Mouse (Mus musculus) right cerebral cortex, postnatal 25 days (tissue): ENCODE results near the gene Nxph3.
"Not testable (repeated sequence)": the region's sequence is repeated elsewhere in the genome, so short reads cannot be mapped to it uniquely, and the experiment has no call there.

Source experiments
- DNase-seq: peaks from one replicate; pipeline ENCODE4 v3.0.0; 2022

Gene Nxph3

DNA sequence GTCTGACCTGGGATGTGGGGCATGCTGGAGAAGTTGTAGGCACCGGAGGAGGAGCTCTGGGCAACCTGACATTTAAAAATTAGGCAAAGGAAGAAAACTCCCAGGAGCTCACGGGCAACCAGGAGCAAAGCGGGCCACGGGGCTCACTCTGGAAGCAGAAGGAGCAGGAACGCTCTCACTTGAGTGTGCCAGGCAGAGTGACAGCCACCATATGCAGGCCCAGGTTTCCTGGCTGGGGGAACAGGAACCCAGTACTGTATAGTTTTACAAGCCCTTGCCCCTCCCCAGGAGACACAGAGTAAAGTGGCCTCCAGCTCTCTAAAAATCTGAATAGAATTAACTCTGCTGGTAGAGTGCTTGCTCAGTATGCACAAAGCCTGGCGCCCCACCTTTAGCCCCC, 2.8 kb upstream of the Nxph3 start:
- DNase-seq: no peak

DNA sequence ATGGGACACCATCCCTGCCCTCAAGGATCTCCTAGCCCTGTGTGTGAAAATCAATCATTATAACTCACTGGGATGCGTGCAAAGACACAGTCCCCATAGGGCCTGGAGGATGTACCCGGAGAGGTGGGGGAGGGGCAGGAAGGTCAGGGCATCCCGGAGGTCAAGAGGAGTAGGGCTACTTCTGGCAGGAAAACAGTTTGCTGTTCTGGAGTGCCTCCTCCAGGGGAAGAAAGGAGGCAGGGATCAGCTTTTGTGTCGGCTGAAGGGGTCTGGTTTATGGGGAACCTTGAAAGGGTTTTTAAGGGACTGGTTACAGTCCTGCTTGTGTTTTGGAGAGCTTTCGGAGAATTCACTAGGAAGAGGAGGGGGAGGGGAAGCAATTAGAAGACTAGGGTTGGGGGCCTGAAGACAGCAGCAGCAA, 2.1 kb upstream of the Nxph3 start:
- DNase-seq: no peak

DNA sequence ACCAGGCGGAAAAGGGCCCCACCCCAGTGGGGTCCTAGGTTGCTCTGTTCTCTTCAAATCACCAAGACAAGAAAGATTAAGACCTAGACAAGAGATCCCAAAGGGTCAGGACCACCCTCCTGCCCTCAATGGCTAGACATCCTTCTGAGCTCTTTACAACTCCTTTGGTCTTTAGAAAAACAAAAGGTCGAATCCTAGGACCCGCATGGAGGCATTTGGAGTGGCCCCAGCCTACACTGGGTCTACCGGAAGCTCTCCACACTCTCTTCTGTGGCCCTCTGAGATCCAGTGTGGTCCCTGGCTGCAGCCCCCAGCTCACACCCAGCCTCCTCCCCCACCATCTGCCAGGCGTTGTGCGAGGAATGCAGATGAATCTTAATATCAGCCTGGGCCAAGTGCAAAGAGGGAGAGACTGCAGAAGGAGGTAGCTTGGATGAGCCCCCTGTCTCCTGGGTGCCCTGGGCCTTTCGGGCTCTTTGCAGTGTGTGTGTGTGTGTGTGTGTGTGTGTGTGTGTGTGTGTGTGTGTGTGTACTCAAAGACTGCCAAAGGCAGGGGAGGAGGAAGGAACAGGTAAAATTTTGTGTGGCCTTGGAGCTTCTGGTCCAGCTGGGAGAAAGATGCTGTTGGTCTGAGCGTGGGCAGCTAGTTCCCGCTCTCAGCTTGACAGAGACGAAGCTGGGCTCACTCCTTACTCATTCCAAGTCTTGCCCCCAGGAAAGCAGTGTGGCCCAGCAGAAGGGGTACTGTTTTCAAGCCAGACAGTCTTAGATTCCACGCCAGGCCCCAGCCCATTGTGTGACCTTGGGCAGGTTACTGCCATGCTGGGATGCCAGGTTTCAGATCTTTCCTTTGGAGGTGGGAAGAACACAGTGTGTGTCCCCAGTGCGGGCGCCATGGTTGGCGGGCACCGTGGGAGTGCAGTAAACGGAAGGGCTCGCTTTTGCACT, 1.3 kb upstream of the Nxph3 start:
- no peak for DNase-seq

DNA sequence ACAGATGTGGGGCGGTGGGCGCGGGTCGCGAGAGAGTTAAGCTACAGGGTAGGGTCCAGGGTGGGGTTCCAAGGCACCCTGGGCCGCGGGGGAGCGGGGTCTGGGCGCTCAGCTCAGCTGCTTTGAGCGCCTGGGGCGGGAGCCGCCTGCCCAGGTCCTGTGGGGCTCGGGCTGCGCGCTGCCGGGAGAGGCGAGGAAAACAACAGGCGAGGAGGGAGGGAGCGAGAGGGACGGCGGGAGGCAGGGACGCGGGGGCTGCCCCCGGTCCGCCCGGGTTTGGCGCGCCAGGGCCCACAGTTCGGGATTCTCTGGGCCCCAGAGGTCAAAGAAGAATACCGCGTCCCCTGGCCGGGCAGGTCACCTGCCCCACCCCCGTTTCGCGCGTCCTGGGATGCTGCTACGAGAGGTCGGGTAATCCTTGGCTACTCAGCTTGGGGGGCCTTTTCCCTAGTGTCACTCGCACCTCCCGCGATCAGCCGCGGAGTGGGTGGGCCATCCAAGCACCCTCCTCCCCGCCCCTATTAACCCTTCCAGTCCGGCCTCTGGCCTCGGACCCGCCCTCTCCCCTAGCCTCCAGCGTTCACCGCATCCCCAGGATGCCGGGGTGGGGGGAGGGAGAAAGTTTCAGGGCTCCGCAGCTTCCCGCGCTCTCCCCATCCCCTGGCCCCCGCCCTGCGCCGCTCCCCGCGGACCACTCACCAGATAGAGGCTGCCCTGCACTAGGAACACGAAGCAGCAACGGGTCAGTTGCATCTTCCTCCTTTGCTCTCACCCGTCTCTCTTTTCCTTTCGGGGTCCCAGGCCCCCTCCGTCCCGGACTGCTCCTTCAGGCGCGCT, 691 bp downstream of the Nxph3 start:
- no peak for DNase-seq

DNA sequence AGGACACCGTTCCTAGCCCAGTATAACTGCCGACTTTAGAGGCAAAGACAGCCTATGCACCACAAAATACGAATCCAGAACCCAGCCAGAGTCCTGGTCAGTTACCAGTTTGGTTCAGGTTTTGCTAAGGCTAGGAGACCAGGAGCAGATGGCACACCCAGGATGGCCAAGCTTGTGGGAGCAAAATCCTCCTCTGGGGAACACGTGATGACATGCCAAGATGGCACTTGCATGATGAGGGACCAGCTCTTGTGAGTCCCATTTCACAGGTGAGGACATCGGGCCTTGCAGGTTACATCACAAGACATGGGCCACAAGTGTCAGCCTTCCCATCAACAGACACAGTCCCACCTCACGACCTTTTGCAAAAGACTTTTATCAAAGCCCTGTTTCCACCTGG, 2.0 kb downstream of the Nxph3 start:
- DNase-seq: no peak

DNA sequence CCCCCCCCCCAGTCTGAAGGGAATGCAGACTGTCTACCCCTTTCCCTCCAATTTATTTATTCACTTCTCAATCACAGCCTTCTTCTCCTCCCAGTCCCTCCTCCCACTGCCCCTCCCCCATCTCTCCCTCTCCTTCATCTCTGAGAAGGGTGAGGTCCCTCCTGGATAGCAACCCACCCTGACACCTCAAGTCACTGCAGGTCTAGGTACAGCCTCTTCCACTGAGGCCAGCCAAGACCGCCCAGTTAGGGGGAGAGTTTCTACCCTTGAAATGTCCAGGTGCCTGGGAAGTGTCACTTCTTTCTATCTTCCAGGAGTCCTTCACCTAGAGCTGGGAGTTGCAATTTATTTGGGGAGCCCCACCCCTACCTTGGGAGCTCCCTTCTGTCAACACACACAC, 2.5 kb downstream of the Nxph3 start:
- no peak for DNase-seq

DNA sequence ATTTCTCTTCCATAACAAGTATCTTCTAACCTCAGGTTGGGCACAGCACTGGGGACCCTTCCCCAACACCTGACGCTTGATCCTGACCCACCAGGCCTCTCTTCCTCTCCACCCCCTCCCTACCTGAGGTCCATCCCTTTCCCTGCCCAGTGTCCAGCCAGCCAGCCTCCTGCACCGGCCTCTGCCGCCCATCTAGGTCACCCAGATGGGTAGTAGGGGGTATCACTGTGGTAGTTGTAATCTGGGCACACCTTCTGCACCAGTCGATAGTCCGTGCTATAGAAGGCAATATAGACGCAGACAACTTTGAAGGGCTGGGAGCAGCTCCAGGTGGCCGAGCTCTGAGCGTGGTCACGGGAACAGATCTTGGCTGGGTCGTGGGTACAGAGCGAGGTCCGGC, 3.7 kb downstream of the Nxph3 start:
- DNase-seq: no peak

DNA sequence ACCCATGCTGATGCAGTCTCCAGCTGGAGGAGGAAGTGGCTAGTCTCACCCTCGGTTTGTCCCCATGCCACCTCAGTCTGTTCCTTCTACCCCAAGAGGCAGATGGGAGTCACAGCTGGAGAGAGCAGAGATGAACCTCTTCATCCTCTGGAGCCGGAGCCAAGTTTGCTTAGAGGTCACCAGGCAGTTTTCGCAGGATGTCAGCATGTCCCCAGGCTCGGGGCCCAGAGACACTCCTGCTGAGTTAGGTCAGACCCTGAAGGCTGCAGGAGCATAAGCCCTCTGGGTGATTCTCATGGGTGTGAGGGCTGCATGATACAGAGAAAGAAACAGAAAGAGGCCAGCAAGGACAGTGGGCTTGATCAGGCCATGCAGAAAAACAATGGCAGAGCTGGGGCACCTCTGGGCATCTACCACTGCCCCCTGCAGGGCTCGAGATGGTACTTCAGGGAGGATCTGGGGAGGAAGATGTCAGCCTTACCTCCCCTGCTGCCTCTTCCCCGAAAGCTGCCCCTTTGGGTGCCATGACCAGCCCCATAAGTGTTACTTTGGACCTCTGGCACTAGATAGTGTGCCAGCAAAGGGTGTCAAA, 5.1 kb downstream of the Nxph3 start:
- no peak for DNase-seq

DNA sequence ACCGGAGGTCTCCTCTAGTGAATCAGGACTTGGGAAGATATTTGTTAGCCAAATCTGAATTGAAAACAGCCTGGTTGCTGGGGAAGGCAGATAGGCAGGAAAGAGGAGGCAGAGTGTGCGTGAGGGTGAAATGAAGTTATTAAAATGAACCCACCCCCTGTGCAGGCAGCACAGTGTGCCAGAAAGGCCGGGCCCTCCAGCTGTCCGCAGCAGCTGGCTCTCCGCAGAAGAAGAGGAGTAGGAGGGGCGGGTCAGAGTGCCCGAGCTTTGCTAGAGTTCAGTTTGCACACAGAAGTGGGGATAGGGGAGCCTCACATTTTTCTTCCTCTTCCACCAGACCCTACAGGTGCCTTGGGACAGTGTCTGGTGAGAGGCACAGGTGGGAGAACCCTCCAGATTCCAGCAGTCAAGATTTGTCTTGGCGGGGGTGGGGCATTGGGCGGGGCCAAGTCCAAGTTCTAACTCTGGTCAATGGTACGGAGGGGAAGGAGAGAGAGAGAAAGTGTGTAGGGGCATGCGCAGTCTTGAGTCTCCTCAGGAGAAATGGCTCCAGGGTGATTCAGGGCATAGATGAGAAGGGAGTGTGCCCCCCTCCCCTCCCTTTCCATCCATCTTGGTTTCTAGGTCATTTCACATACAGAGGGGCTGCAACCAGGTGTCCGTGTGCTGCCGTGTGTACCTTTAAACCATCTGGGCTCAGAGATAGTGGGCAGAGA, 6.0 kb downstream of the Nxph3 start:
- DNase-seq: no peak

DNA sequence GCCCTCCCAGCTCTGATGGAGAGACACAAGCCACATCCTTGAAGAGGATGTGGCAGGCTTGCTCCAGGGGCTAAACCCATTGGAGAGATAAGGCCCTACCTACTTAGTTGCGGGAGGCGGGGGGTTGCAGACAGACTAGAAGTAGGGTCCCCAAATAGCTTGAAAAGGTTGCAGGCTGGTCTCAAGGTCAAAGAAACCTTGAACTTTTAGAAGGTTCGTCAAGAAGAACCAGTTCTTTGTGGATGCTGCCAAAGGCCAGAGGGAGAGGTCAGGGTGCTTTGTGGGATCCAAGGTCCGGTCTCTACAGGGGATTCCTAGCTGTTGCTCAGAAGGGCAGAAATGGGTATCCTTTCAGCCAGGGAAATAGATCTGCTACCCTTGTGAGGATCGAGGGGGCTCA, 6.6 kb downstream of the Nxph3 start:
- no peak for DNase-seq

DNA sequence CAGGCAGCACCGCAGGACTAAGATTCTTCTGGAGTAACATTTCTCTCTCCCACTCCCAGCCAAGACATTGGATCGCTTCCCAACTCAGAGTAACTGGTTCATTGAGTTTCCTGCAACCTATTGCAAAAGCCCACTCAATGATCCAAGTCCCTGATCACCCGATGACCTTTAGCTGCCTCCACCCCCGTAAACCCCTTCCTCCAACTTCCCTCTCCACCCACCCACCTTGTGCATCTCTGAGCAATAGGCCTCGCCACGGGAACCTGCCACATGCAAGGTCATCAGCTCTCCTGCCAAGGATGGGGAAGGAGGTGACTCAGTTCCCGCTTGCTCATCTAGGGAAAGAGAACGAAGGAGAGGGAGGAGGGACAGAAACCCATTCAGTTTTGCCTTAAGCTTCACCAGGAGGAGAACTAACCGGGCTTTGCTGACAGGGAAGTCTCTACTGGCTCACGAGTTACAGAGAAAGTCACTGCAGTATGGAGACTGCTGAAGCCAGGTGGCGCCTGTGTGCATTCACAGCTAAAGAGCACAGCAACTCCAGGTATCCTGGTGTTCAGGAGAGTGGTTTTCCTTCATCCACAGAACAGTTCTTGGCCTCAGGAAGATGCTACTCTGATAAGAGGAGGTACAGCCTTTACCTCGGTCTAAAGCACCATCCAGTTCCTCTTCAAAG, 7.2 kb downstream of the Nxph3 start:
- DNase-seq: no peak

DNA sequence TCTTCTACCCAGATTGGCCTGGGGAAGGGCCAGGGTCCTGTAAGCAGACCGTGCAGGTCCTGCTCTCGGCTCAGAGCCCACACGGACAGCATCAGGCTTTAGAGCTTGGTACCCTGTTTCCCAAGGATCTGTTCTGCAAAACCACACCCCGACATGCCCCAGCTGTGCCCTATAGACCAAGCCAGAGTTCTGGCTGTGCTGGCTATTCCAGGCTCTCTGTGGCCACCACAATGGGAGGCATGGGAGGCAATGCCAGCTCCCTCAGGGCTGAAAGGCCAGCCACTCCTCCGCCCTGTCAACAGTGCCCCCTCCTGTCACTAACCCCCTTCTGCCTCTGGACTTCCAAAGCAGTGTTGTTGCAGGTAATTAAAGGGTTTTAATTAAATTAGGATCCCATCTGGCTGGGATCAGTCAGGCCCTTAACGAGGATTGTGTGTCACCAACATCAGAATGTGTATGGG, 10.1 kb downstream of the Nxph3 start:
- no peak for DNase-seq

DNA sequence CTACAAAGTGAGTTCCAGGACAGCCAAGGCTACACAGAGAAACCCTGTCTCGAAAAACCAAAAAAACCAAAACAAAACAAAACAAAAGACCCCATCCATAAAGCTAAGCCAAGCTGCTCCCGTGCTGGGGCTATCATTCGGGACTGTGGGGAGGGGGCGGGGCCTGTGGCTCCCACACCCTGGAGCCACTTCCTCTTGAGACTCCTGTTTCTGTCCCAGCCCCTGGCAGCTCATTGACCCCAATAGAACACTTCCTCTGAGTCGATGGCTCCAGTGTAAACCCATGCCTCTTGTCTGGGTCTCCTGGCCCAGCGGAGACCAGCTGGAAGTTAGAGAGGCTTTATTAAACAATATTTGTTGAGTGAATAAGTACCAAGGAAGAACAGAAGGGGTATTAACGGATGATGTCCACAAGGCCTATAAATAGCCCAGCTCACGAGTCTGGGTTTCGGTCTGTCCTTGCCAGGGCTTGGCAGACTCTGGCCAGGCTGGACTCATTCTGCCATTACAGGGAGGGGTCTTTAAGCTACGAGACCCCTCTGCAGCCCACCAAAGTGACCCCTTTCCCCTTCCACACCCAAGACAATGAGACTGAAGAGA, 10.7 kb downstream of the Nxph3 start:
- no peak for DNase-seq

DNA sequence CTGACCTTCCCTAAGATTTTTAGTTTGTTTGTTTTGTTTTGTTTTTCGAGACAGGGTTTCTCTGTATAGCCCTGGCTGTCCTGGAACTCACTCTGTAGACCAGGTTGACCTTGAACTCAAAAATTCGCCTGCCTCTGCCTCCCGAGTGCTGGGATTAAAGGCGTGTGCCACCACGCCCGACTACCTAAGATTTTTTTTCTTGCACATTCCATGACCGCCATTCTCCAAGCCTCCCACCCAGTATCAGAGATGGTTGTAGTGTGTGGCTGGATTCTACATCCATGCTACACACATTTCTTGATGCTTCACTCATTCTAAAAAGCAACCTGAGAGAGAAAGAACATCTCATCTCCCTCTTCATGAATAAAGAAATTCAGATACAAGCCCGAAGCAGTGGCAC, 12.5 kb downstream of the Nxph3 start:
- not testable (repeated sequence) for DNase-seq

DNA sequence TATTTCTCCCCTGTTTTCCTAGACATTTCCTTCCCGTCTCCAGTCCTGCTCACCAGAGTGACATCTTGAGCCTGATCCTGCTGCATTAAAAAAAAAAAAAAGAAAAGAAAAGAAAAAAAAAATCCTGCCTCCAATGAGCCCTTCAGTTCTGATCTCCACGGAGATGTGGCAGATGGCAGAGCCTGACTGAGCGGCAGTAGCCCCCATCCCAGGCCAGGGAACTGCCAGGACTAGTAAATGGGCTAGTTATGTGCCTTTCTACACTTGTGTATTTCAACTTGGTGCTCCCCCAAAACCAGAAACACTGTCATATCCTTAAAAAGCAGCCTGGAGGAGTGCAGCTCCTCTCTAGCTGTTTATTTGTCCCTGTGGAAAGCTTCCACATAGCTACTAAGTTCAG, 13.5 kb downstream of the Nxph3 start:
- no peak for DNase-seq

DNA sequence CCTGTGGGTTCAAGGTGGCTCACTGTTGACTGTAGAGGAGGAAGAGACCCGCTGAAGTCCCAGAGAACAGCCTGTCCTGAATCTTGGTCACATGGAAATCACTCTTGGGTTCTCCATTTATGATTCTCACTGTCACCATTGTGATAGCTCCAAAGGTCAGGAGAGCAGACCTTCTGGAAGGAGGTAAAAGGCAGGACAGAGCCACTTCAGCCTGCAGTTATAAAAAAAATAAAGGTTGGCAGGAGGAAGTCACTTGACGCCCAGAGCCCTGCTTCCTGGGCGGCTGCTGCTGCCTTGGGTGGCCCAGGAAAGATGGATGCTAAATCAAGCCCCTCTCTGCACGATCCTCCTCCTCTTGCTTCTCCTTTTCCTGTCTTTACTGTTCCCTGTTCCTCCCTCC, 14.0 kb downstream of the Nxph3 start:
- DNase-seq: no peak

DNA sequence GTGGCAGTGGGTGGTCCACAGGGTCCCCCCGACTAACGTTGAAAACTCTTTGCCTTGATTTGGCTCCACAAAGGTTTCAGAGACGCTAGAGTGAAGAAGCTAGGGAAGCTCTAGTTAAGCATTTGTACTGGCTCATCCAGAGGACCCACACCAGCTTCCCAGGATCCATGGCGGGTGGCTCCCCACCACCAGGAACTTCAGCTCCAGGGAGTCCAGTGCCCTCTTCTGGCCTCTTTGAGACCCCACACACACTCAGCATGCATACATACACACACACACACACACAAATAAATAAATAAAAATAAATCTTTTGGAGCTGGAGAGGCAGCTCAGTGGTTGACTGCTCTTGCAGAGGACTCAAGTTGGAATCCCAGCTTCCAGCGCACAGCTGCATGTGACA, 16.4 kb downstream of the Nxph3 start:
- DNase-seq: no peak

DNA sequence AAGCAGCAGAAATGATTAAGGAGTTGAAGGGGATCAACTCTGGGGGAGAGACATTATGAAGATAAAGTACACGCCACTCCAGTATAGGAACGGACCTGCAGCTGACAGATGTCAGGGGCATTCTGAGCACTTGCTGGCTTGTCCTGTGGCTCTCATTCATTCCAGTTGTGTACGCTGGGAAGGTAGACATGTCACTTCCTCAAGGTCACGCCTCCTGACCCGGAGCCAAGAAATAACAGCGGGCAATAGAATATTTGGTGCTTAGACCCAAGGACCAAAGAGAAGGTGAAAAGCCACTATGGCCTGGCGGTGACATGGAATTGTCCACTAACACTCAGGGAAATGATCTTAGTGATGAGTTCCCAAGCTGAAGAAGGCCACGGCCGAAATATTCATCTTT, 18.5 kb downstream of the Nxph3 start:
- DNase-seq: no peak

DNA sequence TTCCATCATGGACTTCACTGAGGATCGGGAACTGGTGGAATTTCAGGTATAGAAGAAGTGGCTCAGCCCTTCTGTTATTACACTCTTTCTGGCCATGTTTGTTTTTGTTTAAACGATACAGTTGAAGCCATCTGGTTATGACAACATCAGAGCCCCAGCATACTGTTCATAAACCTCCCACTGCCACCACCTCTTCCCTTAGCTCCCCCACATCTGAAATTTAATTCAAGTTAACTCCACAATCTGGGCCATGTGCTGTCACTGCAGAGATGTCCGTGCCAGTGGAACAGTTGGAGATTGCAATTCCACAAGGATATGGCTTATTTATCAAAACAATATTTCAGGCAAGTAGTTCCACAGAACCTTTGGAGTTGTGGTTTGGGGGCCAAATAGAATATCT, 20.0 kb downstream of the Nxph3 start:
- DNase-seq: no peak

DNA sequence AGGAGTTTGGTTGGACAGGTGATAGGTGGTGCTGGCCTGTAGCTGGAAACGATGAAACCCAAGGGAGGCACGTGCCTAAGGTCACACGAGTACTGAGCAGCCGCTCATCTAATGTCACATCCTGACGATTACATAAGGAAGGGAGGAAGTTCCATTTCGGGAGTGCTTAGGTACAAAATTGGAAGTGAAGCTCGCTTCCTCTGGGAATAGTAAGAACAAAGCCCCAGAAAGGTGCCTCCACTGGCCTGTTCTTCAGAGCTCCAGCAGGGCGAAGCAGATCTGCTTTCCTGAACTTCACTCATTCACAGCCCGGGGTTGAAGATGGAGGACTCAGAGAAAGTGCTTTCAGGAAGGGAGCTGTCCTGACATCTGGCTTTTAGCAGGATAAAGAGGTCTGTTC, 20.4 kb downstream of the Nxph3 start:
- no peak for DNase-seq

DNA sequence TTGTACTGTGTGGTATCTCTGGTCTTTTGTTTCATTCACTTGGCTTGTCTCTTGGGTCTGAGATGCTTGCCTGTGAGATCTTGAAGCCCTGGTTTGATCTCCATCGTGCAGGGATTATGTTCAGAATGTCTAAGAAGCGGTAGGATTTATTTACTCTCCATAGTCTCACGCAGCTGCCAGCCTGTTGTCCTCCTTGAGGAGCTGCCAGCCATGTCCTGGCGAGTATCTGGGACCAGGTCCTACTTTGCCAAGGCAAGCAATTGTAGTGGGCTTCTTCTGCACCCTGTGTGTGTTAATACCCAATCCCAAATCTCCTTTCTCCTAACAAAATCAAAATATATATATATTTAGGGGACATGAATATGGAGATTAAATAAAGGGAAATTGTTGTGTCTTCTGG, 21.4 kb downstream of the Nxph3 start:
- DNase-seq: no peak

DNA sequence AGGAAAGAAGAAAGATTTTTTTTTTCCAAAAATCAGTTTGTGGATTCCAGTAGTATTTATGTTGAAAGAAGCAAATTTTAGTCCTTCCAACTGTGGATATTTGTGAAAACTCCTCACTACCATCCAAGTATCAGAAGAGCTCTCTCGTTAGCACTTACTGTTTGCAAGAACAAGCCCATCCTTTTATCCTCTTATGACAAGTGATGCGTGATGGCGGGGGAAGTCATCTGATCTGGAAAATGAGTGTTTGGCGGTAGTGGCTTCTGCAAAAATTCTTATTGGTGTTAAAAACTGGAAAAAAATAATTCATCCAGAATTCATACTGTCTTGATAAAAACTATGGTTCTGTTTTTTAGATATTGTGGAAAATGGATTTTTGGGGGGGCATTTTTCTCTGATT, 22.1 kb downstream of the Nxph3 start:
- no peak for DNase-seq
